Mouse (Mus musculus) retina, adult 2 months (tissue): ENCODE measurements around the gene Cdcp2.

ENCODE experiments used
- DNase-seq: peaks from one replicate; pipeline ENCODE4 v3.0.0-alpha.2; 2012; ENCODE audit warnings: low read depth, low spot score

Cdcp2 gene

DNA sequence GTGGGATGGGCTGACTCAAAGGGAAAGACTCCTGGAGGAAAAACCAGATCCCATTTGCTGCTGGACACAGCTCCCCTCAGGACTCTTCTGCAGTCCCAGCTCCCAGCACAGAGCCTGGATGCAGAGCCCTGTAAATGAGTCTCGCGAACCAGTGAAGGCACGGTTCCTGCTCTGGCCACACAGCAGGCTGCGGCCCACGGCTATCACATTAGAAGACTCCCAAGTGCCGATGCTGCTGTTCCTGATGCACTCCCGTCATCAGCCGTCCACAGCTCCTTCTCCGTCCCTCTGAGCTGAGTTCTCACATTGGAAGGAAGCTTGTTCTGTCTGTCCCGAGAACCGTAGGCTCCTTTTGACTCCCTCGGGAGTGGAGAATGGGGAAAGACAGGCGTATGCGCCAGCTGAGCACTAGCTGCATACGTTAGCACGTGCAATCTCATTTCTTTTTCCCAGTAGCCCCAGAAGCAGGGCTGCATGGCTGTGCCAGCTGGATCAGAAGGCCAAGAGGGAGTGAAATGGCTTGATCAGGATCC lies at the start of gene Cdcp2:
Gene Cdcp2, plus strand, starts transcription at position 51 of the 533 bp plus-strand sequence.
- no peak for DNase-seq

DNA sequence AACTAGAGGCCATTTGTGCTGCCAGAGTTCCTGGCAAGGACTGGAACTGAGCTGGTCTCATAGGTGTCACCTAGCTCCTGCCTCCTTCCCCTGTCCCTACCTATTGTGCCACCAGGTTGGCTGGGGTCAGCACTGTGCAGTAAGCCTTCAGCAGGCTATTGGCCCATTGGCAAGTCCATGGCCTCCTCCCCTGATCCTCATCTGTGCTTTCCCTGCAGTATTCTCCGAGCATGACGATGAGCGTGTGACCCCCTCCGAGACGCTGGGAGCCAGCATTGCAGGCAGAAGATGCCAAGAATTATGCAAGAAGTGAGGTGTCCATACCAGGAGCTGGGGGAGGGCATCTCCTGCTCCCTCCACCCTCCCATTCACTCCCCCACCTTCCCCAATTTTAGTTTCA lies 48.9 kb upstream of the Cdcp2 start:
- no peak for DNase-seq

DNA sequence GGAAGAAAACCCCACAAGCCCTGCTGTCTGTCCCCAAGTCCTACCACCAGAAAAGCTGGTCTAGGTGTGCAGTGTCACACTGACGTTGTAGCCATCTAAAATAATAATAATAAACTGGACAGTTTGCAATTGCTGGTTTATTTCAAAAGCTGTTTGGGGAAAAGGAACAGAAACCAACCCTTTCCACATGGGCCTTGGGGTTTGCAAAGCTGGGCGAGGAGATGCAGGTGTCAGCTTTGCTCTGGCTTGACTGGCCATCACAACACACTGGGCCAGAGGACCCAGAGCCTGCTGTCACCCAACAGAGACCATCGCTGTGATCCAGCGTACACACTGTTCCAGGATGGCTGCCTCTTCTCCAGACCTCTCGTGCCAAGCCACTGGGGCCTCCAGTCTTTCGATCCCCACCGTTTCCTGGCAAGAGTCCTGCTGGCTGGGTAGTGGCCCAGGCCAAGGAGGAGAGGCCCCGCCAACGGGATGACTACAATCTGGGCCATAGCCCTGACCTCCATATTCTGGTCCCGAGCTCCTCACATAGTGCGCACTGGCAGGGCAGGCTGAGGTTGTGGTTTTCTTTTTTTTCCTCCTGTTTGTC lies 48.0 kb upstream of the Cdcp2 start:
- no peak for DNase-seq

DNA sequence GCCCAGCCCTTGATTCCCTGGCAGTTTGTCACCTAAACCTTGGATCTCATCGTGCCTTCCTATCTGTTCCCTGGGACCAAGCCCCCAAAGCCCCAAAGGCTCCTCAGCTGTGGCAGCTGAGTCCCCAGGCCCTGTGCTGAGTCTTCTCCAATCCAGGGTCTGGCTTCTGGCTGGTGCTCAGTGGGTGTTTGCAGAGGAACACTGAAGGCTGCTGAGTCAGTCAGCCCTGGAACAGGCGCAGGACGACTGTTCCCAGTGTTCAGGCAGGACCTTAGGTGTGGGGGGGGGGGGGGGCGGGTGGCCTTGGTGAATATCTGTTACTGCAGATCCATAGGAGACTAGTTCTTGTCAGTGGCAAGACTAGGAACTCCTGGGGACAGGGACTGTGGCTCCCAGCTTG lies 44.8 kb upstream of the Cdcp2 start:
- no peak for DNase-seq

DNA sequence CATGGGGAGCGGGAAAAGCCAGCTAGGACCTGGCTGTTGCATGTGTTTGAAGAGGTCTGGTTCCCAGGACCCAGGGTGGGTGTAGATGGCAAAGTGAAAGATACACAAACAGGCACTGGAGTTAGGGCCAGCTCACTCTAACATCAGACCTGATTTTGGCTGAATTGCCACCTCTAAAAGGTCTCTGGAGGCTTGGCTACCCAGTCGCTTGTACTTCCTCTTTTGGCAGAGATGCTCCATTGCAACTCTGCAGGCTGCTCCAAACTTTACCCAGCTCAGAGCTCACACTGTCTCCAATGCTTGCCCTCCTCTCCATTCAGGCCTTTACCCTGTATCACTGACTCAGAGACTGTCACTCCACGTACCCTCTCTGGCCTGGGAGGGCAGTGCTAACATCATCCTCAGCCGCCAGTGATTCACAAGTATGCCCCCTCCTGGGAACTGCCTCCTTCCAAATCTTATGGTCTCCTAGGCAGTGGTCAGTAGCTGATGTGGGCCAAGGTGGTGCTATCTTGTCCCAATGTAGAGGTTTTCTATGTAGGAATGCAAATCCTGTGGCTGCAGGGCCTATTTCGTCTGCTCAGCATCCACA lies 43.6 kb upstream of the Cdcp2 start:
- DNase-seq = no peak

DNA sequence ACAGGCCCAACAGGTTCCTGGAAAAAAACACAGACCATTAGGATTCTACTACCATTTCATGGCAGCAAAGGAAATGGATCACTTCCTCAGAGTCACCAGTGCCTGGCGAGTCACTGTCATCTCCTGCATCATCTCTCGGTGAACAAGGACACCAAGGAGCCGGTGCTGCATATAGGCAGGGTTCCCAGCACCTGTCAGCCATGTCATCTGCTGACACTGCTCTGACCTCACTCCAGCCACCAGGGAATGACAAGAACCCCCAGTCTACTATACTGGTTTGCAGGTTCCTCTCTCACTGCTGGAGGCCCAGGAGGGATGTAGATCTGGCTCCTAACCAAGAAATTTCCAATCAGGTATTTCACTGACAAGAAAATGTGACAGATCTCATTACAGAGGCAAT lies 40.6 kb upstream of the Cdcp2 start:
- DNase-seq = no peak

DNA sequence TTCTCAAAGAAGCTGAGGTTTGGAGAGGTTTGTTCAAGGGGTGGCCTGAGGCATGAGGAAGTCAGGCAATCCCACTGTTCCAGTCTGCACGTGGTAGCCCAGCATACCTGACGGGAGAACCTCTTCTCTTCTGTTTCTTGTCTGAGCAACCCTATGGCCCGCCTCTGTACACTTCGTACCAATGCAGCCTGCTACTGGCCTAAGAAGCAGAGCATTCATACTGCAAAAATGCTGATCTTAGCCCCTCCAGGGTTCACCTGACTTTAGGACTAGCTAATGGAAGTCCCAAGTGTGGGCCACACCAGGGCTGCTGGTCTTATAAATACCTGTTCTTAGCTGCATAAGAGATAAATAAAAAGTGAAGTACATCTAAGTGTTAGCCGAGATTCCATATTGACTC lies 38.3 kb upstream of the Cdcp2 start:
- DNase-seq = no peak

DNA sequence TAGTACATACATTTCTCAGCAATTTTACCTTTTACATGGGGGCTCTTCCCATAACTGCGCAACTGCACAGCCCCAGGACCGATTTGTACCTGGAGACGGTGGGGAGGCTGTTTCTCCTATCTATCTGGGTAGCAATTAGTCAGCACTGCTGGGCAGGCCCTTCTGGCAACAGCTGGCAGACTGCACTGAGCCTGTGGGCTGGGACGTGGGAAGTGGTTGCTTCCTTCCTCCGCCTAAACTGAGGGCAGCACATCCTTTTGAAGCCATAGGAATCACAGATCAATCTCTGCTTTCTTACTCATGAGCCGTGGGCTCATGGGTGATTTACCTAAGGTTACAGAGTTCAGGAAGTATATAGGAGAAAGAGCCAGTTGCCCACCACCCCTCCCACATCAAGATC lies 37.9 kb upstream of the Cdcp2 start:
- DNase-seq = no peak

DNA sequence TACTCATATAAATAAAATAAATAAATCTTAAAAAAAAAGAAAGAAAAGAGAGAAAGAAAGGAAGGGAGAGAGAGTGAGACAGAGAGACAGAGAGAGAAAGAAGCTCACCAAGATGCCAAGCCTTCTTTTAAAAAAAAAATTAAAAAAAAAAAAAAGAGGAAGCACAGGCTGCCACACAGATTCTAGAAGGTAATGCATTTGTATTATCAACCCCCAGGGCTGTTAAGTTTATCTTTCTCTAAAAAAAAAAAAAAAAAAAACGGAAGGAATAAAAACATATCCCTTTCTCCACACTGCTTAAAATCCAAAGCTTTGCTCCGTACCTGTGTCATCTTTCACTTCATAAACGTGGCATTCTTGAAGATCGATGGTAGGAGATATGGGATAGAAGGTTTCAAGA lies 35.1 kb upstream of the Cdcp2 start:
- DNase-seq = no peak

DNA sequence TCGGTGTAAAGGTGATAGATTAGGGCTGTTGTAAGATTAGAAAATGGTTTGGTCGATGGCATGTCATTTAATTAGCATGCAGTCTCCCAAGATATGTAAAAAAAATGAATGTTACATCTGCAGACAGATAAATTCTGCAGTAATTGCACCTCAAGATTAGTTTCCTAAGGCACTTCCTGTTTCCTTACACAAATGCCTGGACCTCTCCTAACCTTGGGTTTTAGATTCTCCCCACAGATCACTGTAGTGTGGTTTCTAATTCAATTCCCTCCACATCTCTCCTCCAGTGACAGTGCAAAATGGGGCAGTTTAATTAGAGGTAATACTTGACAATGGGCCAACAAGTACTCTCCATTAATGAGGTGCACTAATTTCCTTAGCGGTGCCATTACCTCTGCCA lies 33.5 kb upstream of the Cdcp2 start:
- no peak for DNase-seq

DNA sequence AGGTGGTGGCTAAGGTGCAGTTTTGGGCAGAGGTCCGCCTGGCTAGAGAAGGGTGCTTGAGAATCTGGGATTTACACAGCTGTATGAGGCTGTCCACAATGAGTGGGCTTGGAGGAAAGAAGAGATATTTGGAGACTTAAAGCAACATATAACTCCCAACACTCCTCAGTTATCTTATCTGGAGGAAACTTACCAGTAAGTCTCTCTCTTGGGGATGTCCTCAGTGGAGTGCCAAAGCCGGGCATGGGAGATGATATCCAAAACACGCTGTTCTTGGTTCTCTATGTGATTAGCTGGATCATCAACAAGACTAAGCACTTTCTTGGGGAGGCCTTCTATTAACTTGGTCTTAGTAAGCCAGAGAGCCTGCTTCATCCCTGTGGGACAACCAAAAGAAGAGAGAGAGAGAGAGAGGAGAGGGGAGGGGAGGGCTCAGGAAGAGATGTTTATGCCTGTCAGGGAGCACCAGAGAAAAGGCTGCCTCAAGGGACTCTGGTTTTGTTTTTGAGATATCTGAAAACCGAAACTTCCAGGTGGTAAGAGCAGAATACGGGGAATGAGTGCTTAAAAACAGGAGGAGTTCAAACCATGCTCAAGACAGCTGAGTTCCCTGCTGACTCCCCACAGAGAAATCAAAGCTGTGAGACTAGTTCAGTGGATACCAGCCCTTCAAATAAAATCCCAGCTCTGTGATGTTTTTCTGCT lies 32.1 kb upstream of the Cdcp2 start:
- no peak for DNase-seq

DNA sequence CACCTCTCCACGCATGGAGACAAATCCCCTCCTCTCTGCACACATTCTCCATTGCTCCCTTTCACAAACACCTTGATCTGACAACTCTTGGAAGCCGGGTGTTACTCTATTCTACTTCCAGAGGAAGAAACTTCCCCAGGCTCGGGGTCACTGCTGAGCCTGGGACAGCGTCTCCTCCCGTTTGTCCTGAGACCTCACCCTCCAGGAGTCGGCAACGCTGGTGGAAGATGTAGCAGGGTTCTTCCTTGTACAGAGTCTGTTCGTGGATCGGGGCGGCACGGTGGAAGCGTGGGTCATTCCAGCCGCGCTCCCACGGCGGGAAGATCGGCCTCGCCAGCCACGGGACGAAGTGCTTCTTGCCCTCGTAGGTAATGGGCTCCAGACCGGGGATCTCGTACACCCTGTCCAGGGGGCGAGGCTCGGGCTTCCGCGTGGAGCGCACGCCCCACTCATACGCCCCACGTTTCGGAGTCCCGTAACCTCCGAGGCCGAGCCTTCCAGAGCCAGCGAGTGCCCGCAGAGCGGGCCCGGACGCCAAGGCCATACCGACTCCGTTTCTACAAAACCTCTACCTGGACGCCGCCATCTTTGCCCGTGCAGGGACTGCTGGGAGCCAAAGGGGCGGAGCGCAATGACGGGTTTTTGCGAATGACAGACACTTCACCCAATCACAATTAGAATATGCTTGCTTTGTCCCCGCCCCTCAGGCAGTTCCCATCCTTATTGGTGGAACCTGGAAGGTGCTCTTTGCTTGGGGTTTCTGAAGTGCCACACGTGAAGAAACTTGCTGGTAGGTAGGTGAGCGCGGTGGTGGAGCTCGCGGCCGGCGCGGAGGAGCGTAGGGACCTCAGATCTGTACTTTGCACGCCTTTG lies 30.2 kb upstream of the Cdcp2 start, which contains the start of the genes Mrpl37 and Cyb5rl:
Gene Mrpl37, minus strand, starts transcription at position 617 of the 873 bp plus-strand sequence.
Gene Cyb5rl, plus strand, starts transcription at position 737 of the 873 bp plus-strand sequence.
- DNase-seq = peak; percentile 94

DNA sequence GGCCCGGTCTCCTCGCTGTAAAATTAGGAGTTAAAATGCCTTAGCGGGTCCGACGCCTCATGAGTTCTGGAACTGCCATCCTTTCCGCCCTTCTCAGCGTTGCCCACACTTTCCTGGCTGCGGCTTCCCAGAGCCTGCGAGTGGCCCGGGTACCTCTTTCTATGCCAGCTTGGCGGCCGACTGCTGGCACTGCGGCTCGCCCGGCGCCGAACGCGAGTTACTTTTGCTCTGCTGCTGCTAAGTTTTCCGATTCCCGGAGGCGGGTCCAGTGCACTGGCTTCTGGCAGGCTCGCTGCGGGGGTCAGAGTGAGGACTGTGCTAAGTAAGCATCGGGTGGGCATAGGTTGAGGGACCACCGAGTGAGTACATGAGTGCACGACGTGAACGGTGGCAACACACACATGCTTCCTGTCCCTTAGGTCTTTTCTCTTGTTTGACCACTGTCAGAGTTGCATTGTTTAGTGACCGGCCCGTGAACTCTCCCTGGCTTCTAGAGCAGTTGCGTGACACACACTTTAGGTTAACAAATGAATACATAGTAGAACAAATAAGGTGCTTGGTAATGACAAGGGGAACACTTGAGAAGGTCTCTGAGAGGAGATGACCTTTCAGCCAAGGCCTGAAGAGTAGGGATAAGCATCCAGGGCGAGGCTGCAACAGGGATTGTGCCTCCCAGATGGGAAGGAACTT lies 29.4 kb upstream of the Cdcp2 start:
- DNase-seq = no peak

DNA sequence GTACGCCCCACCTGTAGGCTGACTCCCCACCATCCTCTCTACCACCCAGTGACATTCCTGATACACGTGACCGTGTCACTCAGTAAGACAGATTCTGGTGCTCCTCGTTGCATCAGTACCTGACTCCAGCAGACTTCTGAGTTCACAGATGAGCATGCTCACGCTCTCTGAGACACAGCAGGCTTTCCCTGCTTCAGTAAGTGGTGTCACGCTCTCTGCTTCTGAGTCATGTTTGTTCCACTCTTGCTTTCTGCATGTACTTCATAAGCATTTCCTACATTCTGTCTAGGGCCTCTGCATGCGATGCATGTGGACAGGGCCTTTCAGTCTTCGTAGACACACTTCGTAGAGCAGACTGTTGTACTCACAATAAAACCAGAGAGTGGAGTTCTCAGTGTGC lies 24.3 kb upstream of the Cdcp2 start:
- DNase-seq = no peak

DNA sequence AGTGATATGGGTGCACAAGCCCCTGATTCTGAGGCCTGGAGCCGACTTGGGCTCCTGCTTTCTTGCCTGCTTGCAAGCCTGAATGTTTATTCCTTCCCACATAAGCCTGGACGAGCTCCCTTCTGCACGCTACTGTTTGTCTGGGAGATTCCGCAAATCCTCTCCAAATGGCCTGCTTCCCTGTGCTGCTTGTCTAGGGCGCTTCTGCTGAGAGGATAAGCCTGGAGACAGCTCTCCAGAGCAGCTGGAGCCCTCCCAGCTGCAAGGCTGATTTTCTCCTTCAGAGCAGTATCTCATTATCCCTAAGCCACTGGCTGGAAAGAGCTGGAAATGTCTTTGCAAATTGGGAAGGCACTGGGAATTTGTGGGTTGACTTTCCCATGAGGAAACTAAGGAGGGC lies 21.2 kb upstream of the Cdcp2 start:
- no peak for DNase-seq

DNA sequence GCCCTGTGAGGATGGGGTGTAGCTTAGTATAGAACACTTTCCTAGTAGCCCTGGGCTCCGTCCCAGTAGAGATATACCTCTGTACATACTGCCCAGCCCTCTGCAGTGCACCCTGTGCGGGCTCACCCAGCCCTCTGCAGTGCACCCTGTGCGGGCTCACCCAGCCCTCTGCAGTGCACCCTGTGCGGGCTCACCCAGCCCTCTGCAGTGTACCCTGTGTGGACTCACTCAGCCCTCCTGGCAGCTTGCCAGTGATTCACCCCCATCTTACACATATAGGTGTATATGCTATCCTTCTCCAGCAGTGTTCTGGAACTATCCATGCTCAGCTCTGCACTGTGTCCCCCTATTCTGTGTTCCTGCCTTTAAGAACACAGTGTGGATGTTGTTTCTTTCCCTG lies 17.8 kb upstream of the Cdcp2 start:
- DNase-seq = no peak

DNA sequence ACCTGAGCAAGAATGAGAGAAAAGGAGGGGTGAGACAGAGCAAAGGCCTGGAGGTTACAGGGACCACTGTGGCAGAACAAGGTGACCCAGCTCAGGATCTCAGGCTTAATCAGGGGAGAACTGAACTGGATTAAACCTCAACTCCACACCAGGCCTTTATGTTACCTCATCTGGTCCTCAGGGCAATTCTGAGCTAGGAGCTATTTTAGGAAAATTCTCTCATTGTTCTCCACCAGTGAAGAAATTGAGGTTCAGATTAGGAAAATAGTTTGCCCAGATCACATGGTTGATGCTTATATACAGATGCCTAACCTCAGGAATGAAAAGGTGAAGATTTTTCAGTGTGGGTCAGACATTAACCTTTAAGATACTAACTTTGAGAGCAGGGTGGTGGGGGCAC lies 17.0 kb upstream of the Cdcp2 start:
- DNase-seq = no peak

DNA sequence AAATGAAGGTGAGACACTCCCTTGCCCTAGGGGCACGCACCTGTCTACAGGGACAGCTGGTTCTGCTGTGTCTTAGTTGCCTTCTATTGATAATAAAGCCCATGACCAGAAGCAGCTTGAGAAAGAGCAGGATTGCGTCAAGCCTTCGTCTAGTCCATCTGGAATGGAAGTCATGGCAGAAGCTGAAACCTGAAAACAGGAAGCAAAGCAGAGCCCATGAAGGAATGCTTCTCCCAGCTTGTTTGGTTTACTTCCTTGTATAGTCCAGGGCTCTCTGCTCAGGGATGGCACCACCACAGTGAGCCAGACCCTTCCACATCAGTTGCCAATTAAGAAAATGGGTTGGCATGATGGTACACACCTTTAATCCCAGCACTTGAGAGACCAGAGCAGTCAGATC lies 14.5 kb upstream of the Cdcp2 start:
- no peak for DNase-seq

DNA sequence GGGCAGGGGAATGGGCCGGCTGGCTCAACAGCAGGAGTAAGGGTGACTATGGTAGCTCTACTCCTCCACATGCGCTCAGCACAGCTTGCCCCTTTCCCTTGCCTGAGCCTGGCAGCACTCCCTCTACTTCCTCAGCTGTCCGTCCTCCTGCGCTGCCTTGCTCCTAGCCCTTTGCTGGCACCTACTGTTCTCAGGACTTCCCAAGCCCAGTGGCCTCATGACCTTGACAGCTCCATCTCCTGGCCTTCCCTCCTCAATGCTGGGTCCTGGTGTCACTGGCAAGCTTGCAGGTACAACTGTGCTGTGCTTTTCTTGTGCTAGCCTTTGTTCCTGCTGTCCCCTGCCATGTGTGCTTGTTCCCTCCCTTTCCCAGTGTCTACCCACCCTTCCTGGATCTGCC lies 13.6 kb upstream of the Cdcp2 start:
- DNase-seq = no peak

DNA sequence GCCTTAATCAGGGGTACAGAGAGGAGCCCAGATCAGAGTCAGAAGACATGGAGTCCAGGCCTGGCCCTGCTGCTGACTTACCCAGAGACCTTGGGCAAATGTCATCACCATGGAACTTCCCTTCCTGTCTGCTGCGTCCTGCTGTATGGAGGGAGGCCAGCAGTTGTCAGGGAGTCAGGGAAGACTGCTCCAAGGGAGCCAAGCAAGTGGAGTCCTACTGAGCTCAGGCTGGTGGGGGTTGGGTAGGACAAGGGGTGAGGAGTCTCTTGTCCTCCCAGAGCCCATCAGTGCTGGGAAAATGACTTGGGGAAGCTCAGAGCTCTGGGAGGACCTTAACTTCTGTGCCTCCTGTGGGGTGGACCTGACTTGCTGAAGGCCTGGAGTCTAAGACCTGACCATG lies 12.3 kb upstream of the Cdcp2 start:
- DNase-seq = no peak

DNA sequence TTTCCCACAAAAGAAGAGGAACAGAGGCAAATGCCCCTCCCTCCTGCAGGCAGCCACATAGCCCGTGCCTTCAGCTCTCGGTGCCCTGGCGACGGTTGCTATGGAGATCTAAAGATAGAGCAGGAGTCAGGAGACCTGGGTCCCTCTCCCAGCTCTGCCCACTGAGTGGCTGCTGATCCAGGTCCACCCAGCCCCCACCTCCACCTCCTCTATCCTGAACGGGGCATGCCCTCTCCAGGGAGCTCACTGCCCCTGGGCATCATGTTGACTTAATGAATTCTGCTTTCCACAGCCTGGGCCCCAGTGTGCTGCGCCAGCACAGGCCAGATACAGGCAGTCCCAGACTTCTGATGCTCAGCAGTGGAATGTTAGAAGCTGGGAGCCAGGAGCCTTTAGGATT lies 11.8 kb upstream of the Cdcp2 start:
- peak; percentile 23 for DNase-seq
